In genomic region chr14:118151651-118152293, GRCm38 (mm10) we compare ENCODE assay signal across 8 mouse cellular contexts. TPM values are rescaled to one million over a fixed set of nuclear protein-coding genes. Genes with fewer than 3 reads are reported as not detected.
DNase-seq lines count a peak whose midpoint lies in the region; ATAC-seq and TF ChIP-seq lines count a peak whose summit lies in the region.

No protein-coding gene starts in this region.

- H3K4me2 ChIP-seq in heart, embryonic 11.5 days, result no peak overlapping the region

- H3K27ac ChIP-seq in heart, embryonic 11.5 days (ENCODE audit: low read depth, low read length), result no peak overlapping the region

- no peak overlapping the region for H3K9ac ChIP-seq in heart, embryonic 11.5 days (ENCODE audit: low read depth, low read length)

- no peak for TF ChIP-seq POLR2A in brain, embryonic 14.5 days (IDR thresholded peaks at IDR 0.05; ENCODE audit: borderline replicate concordance, extremely low read depth, insufficient read depth, insufficient read length, poor library complexity, severe bottlenecking)

- WGBS in heart, embryonic 11.5 days (ENCODE audit: insufficient replicate concordance), result 70% methylated on average over 5 of the region's 5 CpGs

- no peak for ATAC-seq in heart, embryonic 11.5 days (replicated peaks; ENCODE audit: insufficient number of reproducible peaks, low FRiP score, low TSS enrichment)
- ATAC-seq in activated CD4-positive, CD25-positive, alpha-beta regulatory T cell, adult 4 months, result no peak

- peaks cover 3% of the 10 kb centered on the region; the same call in 1 of the 2 replicates for H3K36me3 ChIP-seq in heart, embryonic 11.5 days (ENCODE audit: control insufficient read depth, insufficient read depth, low read length)

- no peaks in the 10 kb centered on the region for H3K27me3 ChIP-seq in heart, embryonic 11.5 days (ENCODE audit: control insufficient read depth, insufficient read depth, low read length)

- TF ChIP-seq CTCF in brain, embryonic 14.5 days (IDR thresholded peaks at IDR 0.05; ENCODE audit: borderline replicate concordance, extremely low read depth, insufficient read depth, insufficient read length), result peak; percentile 55; the same call in 1 of the 2 replicates

- no peak overlapping the region for H3K4me3 ChIP-seq in heart, embryonic 11.5 days (ENCODE audit: low read depth, low read length)

- H3K4me1 ChIP-seq in heart, embryonic 11.5 days (ENCODE audit: control insufficient read depth, insufficient read depth, low read length), result no peaks in the 10 kb centered on the region

- peak; percentile 46 to 53 for DNase-seq in heart, adult 18-20 months
- peak; percentile 34 for DNase-seq in A20 (ENCODE audit: low read depth, low spot score)
- peak; percentile 66 for DNase-seq in brain, embryonic 14.5 days (ENCODE audit: low read depth)
- peak; percentile 16 to 29 for DNase-seq in kidney, postnatal 4 days
- DNase-seq in urinary bladder, postnatal 25 days (ENCODE audit: low spot score), result no peak
- DNase-seq in thymus, adult 18-20 months, result no peak

- H3K9me3 ChIP-seq in heart, embryonic 11.5 days (replicated peaks; ENCODE audit: control insufficient read depth, low read length), result no peaks in the 10 kb centered on the region

RNA-seq across cellular contexts. Expression of gene Gpr180, which starts 14.8 kb away (rescaled TPM):
- total RNA-seq in heart, adult 18-20 months (2021), result 10 to 100 TPM; 19.7 to 20.0 TPM
- 37.5 and 44.1 TPM in 2 replicates for polyA plus RNA-seq in heart, embryonic 11.5 days (2014; fragmentation: Nextera tagmentation; extraction: Ambion mirVana)
- polyA plus RNA-seq in brain, embryonic 14.5 days (2012; rRNA removed), result 26.5 and 26.6 TPM in 2 replicates
- polyA plus RNA-seq in activated CD4-positive, CD25-positive, alpha-beta regulatory T cell, adult 4 months (2017; shearing (Covaris generic)), result 1 to 10 TPM; 7.6 to 8.8 TPM

RNA-seq across cellular contexts. Expression of gene Tgds, which starts 19.2 kb away (rescaled TPM):
- total RNA-seq in heart, adult 18-20 months (2021), result 10 to 100 TPM in 1 of 2 experiments, 1 to 10 TPM in 1; 8.4 to 10.5 TPM
- 35.9 and 37.8 TPM in 2 replicates for polyA plus RNA-seq in heart, embryonic 11.5 days (2014; fragmentation: Nextera tagmentation; extraction: Ambion mirVana)
- 17.6 and 20.3 TPM in 2 replicates for polyA plus RNA-seq in brain, embryonic 14.5 days (2012; rRNA removed)
- 10 to 100 TPM; 25.7 to 33.6 TPM for polyA plus RNA-seq in activated CD4-positive, CD25-positive, alpha-beta regulatory T cell, adult 4 months (2017; shearing (Covaris generic))

Comparison
In these comparisons a context has a peak if more than half of its experiments do, and no peak if none do; other contexts are left out.
1. DNase-seq: peak in heart, adult 18-20 months (2 of 2), A20 (single experiment), brain, embryonic 14.5 days (single experiment) and kidney, postnatal 4 days (2 of 2); none in urinary bladder, postnatal 25 days (single experiment) and thymus, adult 18-20 months (0 of 2).